Mouse (Mus musculus) liver, embryonic 16.5 days (tissue): ENCODE data around the gene Myo5c. TPM values are rescaled to one million over a fixed set of nuclear protein-coding genes. Genes with fewer than 3 reads are reported as not detected.

ENCODE experiments used
- ATAC-seq: fragments of 200-750 bp; cut with Nextera tagmentation; 2 replicates; pipeline ENCODE4 v1.8.0; 2017; ENCODE audit warnings: low read depth, mild to moderate bottlenecking, moderate number of reproducible peaks, moderate library complexity
- H3K27ac ChIP-seq: fragments of 300-500 bp; sonication (generic); 2 replicates; pipeline ENCODE4 v1.5.1; 2014; ENCODE audit warnings: mild to moderate bottlenecking, low read length
- H3K27me3 ChIP-seq: fragments of 300-500 bp; sonication (generic); 2 replicates; pipeline ENCODE4 v1.6.1; 2014; ENCODE audit warnings: low read depth, low read length, mixed read lengths; ENCODE audit not compliant: control insufficient read depth, insufficient read depth
- H3K36me3 ChIP-seq: fragments of 300-500 bp; sonication (generic); 2 replicates; pipeline ENCODE4 v1.6.1; 2014; ENCODE audit warnings: mild to moderate bottlenecking; ENCODE audit not compliant: control insufficient read depth, insufficient read depth
- H3K4me1 ChIP-seq: fragments of 300-500 bp; sonication (generic); 2 replicates; pipeline ENCODE4 v1.6.1; 2014; ENCODE audit warnings: low read depth, low read length, mixed read lengths; ENCODE audit not compliant: control insufficient read depth
- H3K4me2 ChIP-seq: fragments of 300-500 bp; sonication (generic); 2 replicates; pipeline ENCODE4 v1.6.1; 2014; ENCODE audit warnings: low read depth, low read length, mixed read lengths
- H3K4me3 ChIP-seq: fragments of 300-500 bp; sonication (generic); 2 replicates; pipeline ENCODE4 v1.5.1; 2014; ENCODE audit warnings: low read depth, mild to moderate bottlenecking, low read length
- H3K9ac ChIP-seq: fragments of 300-500 bp; sonication (generic); 2 replicates; pipeline ENCODE4 v1.6.1; 2014; ENCODE audit warnings: low read depth, low read length
- H3K9me3 ChIP-seq: fragments of 300-500 bp; sonication (generic); replicated peaks from 2 replicates; pipeline ENCODE4 v1.6.1; 2016; ENCODE audit warnings: low read length; ENCODE audit not compliant: control insufficient read depth
- WGBS: fragments of 180-500 bp; shearing (Covaris S2); extraction: QIAGEN DNeasy Blood & Tissue Kit; methylation state at CpG from one replicate; pipeline ENCODE4 v1.1.7; 2014; ENCODE audit not compliant: insufficient replicate concordance; 5-methylcytosine and 5-hydroxymethylcytosine counted together
- polyA plus RNA-seq: library from polyadenylated mRNA; unstranded; fragments of >200 nt; fragmentation: Nextera tagmentation; extraction: Ambion mirVana; gene quantifications from 2 replicates; pipeline ENCODE4 v1.2.1, GENCODE M21; 2015

Gene Myo5c
- polyA plus RNA-seq, 1 experiment from 2014 or later = 1.1 TPM

DNA sequence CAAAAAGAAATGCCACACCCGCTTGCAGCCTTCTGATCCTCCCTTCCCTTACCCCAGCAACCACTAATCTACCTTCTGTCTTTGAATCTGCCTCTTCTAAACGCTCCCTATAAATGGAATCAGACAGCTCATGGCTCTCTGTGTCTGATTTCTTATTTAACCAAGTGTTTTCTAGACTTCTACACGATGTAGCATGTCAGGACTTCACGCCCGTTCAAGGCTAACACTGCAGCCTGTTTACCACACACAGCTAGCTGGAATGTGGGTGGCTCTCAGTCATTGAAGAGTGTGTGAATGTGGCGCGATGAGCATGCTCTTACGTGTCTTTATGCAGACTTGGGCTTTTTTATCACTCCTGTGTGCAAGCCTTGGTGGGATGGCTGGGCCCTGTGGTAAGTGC lies 121.3 kb downstream of the Myo5c start:
- ATAC-seq = no peak
- H3K27me3 ChIP-seq = no peaks in the 10 kb centered on the region
- no peaks in the 10 kb centered on the region for H3K36me3 ChIP-seq
- WGBS = 57% methylated on average over 8 of the region's 8 CpGs
- no peak overlapping the region for H3K9ac ChIP-seq
- no peaks in the 10 kb centered on the region for H3K9me3 ChIP-seq
- no peaks in the 10 kb centered on the region for H3K4me1 ChIP-seq
- H3K27ac ChIP-seq = no peak overlapping the region
- no peak overlapping the region for H3K4me3 ChIP-seq
- no peak overlapping the region for H3K4me2 ChIP-seq

Other genes starting within 250 kb of the Myo5c start
- gene Arpp19, start 194.4 kb upstream of the Myo5c start, polyA plus RNA-seq = 109 and 121 TPM in 2 replicates
- 1.4 and 1.6 TPM in 2 replicates for gene Myo5a, start 161.0 kb upstream of the Myo5c start, polyA plus RNA-seq
- 1.3 and 1.7 TPM in 2 replicates for gene Gnb5, start 74.3 kb downstream of the Myo5c start, polyA plus RNA-seq
- gene Bcl2l10, start 115.7 kb downstream of the Myo5c start, polyA plus RNA-seq = not detected in 2 replicates
- gene Mapk6, start 178.0 kb downstream of the Myo5c start, polyA plus RNA-seq = 14.3 and 15.5 TPM in 2 replicates
- gene Leo1, start 209.5 kb downstream of the Myo5c start, polyA plus RNA-seq = 13.2 TPM in 2 replicates